Mouse (Mus musculus) embryo, embryonic 9.5 days (tissue): ENCODE results near the gene Olfr319.
"Not testable (repeated sequence)": the region's sequence is repeated elsewhere in the genome, so short reads cannot be mapped to it uniquely, and the experiment has no call there.

Experiments
- DNase-seq: peaks from one replicate; pipeline ENCODE4 v3.0.0-alpha.2; 2017; ENCODE audit errors: extremely low spot score

The Olfr319 gene

DNA sequence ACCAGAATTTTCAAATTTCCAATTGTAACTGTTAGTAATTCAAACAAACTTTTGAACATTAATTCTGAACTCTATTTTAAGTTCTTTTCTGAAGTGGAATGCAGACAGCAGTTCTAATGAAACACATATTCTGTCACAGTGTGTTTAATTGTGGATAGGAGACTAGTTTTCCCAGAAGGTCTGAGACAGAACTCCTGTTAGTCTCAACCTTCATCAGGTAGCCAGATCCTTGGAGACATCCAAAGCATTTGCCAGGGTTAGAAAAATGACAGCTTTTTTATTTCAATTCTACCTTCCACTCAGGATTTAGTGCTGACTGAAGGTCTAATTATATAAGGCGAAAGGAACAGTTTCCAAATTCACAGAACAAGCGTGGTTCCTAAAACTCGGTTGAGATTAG, at the start of gene Olfr319:
TSS of gene Olfr319 (plus strand) at position 301 of the 400 bp plus-strand sequence.
- no peak for DNase-seq

DNA sequence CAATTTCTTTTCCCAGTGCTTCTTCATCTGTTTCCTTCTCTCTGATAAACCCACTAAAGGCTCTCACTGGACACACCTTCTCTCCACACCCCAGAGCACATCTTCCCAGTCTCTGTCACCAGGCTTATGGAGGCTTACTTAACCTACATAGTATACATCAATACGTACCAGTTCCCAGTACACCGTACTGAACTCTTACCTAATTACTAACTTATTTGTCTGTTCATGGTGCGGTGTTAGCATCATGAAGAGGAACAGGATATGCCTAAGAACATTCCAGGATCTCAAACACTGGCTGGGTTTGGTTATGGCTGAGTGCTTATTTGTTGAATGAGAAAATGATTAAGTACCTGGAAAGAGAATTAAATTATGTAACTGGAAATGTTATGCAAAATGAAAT, 43.8 kb upstream of the Olfr319 start:
- no peak for DNase-seq

DNA sequence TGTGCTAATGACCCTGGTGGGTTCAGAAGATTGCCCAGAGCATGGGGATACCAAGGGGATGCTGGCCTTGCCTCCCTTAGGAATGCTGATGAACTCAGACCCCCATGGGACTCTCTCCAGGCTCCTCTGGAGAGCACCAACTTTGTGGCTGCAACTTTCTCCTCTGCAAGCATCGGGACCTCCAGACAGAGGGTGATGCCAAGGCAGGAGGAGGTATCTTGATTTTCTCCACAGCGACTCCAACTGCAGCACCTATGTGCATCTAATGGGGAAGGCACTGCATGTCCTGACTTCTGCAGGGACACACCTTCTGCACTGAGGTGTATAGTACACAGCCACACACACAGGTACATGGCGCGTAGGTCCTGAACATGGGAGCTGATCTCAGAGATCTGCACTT, 40.4 kb upstream of the Olfr319 start, which contains the start of gene Olfr322:
TSS of gene Olfr322 (plus strand) at position 187 of the 400 bp plus-strand sequence.
- DNase-seq, result no peak

DNA sequence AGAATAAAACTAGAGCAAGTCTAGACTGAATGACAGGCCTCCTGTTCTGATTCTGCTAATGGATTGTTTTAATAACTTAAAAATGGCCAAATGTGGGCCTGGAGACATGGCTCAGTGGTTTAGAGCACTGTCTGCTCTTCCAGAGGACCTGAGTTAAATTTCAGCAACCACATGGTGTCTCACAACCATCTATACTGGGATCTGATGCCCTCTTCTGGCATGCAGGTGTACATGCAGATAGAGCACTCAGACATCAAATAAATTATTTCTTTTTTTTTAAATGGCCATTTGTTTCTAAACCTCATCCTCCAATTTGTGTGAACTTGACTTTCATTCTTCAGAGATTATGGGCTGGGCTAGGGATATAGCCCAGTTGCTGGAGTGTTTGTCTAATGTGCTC, 29.7 kb upstream of the Olfr319 start:
- DNase-seq, result no peak

DNA sequence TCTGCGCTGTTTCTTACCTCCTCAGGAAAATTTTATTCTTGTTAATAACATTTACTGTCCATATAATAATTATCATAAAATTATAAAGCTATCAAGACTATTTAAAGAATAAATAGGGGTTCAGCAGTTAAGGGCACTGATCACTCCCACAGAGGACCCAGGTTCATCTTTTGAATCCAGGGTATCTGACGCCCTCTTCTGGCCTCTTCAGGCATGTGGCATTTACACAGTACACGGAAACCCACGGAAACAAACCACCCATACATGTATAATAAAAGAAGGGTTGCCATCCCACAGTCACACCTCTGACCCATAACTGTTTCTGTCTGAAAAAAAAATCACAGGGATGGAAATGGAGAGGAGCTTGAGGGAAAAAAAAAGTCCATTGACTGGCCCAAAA, 27.1 kb upstream of the Olfr319 start:
- DNase-seq, result no peak

DNA sequence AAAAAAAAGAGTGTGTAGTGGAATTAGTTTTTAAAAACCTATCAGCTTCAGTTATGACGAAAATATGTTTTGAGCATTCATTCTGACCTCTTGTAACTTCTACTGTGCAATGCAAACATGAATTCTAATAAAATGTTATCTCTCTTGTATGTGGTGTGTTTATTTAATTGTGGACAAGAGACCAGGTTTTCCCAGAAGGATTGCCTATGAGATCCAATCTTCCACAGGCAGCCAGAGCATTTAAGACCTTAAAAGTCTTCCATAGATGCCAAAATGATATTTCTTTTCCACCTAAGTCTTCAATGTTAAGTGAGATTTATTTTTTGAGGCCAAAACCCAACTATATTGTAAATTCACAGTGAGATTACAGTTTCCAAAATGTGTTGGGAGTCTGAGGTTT, 18.2 kb upstream of the Olfr319 start, which contains the start of gene Olfr320:
TSS of gene Olfr320 (plus strand) at position 301 of the 400 bp plus-strand sequence.
- no peak for DNase-seq

DNA sequence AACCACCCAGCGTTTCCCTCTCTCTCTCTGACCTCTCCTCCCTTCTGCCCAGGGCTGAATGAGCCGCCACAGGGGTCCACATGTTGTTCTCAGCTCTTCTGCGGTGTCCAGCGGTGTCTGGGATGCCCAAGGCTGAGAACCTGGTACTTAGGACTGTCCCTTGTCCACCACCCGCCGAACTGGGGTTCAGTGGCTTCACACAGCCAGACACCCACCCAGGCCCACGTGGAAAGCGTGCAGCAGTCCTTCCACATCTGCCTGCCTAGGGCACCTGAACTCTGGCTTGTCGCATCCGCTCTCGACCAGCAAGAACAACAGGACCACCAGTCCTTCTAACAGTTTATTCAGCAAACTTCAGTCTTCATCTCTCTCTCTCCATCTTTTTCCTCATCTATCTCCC, 10.1 kb downstream of the Olfr319 start:
- DNase-seq, result no peak

DNA sequence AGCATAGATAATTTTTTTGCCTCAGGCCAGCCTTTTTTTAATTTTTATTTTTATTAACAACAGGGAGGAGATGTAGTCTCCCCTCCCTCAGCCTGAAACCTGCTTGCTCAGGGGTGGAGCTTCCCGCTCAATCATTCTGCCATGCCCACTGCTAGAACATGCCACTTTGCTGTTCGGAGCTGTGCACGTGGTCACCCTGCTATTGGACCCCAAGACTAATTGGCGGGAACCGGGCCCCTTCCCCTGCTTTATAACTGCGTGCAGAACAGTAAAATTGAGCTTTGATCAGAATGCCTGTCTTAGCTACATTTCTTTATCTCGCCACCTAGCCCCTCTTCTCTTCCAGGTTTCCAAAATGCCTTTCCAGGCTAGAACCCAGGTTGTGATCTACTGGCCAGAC, 18.8 kb downstream of the Olfr319 start:
- not testable (repeated sequence) for DNase-seq

DNA sequence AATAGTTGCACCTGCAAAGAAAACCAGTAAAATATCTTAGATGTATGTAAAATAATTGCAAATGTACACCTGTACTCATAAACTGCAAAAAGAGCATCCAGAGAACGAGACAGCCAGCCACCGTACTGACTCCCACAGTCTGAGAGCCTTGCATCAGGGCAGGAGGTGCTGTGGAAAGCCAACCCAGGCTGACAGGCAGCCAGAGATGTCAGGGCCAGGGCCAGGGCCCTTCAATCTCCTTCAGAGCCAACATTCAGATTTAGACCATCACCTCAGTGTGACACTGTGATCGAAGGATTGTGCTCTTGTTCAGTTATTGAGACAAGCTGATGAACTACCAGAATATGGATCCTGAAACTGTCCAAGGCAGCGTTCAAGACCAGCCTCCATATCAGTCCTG, 20.7 kb downstream of the Olfr319 start:
- no peak for DNase-seq

DNA sequence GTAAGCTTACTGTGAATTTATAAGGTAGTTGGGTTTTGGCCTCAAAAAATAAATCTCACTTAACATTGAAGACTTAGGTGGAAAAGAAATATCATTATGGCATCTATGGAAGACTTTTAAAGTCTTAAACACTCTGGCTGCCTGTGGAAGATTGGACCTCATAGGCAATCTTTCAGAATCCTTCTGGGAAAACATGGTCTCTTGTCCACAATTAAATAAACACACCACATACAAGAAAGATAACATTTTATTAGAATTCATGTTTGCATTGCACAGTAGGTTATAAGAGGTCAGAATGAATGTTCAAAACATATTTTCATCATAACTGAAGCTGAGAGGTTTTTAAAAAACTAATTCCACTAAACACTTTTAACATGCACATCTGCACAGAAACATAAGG, 25.0 kb downstream of the Olfr319 start, which contains the start of gene Olfr318:
TSS of gene Olfr318 (minus strand) at position 101 of the 400 bp plus-strand sequence.
- no peak for DNase-seq

DNA sequence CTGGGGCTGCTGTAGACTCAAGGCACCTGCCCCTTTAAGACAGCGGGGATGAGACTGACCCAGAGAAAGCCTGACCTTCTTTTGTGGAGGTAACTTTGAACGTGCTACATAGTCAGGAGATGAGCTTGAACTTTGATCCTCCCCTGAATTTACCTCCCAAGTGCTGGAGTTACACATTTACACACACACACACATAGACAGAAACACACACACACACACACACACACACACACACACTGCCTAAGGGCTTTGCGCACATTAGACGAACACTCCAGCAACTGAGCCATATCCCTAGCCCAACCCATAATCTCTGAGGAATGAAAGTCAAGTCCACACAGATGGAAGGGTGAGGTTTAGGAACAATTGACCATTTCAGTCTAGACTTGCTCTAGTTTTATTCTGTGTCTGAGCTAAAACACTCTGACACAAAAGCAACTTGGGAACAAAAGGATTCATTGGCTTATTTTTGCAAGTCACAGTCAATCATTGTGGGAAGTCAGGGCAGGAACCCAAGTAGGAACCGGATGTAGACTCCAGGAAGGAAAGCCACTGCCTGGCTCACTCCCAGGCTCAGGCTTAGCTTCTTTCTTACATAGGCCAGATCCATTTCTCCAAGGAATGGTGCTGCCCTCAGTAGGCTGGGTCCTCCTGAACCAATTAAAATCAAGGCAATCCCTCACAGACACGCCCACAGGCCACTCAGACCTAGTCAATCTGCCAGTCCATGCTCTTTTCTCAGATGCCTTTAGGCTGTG, 29.1 kb downstream of the Olfr319 start:
- DNase-seq, result not testable (repeated sequence)

DNA sequence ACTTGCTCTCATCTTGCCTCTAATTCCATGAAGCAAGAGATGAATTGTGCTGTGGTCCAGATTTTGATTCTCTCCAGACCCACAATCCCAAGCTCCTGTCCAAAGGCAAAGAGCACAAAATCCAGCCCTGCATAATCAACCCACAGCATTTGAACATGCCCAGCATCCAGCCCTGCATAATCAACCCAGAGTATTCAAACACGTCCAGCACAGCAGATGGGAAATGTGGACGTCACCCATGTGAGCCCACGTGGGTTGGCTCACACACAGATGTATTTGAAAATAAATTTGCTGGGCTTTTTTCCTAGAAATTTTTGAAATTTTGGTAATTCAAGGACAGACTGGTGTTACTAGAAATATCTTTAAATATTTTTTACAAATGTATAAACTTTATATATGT, 34.4 kb downstream of the Olfr319 start:
- no peak for DNase-seq

DNA sequence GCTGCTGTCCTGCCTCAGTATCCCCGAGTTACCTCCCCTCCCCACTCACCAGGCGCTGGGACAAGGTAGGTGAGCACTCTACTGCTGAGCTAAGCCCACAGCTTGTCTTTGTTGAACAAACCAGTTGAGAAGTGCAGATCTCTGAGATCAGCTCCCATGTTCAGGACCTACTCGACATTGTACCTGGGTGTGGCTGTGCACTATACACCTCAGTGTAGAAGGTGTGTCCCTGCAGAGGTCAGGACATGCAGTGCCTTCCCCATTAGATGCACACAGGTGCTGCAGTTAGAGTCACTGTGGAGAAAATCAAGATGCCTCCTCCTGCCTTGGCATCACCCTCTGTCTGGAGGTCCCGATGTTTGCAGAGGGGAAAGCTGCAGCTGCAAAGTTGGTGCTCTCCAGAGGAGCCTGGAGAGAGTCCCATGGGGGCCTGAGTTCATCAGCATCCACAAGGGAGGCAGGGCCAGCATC, 39.9 kb downstream of the Olfr319 start, which contains the start of gene Olfr317:
TSS of gene Olfr317 (minus strand) at position 421 of the 471 bp plus-strand sequence.
- DNase-seq, result no peak

DNA sequence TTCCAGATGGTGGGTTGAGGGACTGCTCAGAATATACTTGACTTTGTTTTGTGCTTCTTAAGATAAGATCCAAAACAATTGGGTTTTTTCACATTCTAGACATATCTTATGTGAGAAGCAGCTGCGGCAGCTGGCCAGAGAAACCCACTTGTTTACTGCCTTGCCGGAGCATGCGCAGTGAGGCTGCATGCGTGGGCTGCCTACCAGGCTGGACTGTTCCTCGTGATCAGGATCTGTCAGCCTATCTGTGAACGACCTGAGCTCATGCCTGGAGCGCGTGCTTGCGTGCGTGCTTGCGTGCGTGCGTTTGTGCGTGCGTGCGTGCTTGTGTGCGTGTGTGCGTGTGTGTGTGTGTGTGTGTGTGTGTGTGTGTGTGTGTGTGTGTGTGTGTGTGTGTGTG, 52.1 kb downstream of the Olfr319 start:
- not testable (repeated sequence) for DNase-seq

DNA sequence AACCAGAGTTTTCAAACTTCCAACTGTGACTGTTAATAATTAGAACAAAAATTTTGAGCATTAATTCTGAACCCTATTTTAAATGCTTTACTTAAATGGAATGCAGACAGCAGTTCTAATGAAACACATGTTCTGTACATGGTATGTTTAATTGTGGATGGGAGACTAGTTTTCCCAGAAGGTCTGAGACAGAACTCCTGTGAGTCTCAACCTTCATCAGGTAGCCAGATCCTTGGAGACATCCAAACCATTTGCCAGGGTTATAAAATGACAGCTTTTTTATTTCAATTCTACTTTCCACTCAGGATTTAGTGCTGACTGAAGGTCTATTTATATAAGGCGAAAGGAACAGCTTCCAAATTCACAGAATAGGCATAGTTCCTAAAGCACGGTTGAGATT, 53.5 kb downstream of the Olfr319 start, which contains the start of gene Olfr316:
TSS of gene Olfr316 (plus strand) at position 301 of the 400 bp plus-strand sequence.
- DNase-seq, result no peak
